Mouse (Mus musculus) CH12.LX (cell line): ENCODE measurements around the gene Rgsl1. TPM values are rescaled to one million over a fixed set of nuclear protein-coding genes. Genes with fewer than 3 reads are reported as not detected.

Source experiments
- DNase-seq: peaks from one replicate; pipeline ENCODE4 v3.0.0-alpha.2; 2013; ENCODE audit errors: extremely low read depth
- H3K27ac ChIP-seq: 2 replicates; pipeline ENCODE4 v1.5.1; 2012; ENCODE audit warnings: low read depth, mild to moderate bottlenecking, control low read depth, moderate library complexity; ENCODE audit not compliant: insufficient read depth
- H3K27me3 ChIP-seq: replicated peaks from 2 replicates; pipeline ENCODE3; 2012; ENCODE audit warnings: inconsistent platforms
- H3K36me3 ChIP-seq, 2 experiments: replicated peaks in 1 of 2; 2 replicates each; pipeline versions ENCODE3 to v1.6.1; 2012; ENCODE audit warnings: inconsistent platforms in 1 of 2, low read length in 1 of 2, mild to moderate bottlenecking in 1 of 2, mixed read lengths in 1 of 2, moderate library complexity in 1 of 2; ENCODE audit not compliant: control insufficient read depth in 1 of 2, insufficient read depth in 1 of 2
- H3K4me1 ChIP-seq, 2 experiments: 2 replicates each; pipeline ENCODE4 v1.6.1; 2012; ENCODE audit warnings: inconsistent platforms in 1 of 2, moderate library complexity in 1 of 2; ENCODE audit not compliant: insufficient read depth in 2 of 2, control insufficient read depth in 1 of 2
- H3K4me2 ChIP-seq: 2 replicates; pipeline ENCODE4 v1.6.1; 2012; ENCODE audit warnings: low read depth, mild to moderate bottlenecking, control low read depth; ENCODE audit not compliant: poor library complexity, insufficient read depth, severe bottlenecking
- H3K4me3 ChIP-seq, 3 experiments: fragments of 150-350 bp in 1 of 3; sonication (generic) in 1 of 3; replicated peaks in 1 of 3; 2 replicates each; pipeline versions ENCODE3 to v1.5.1; 2011 to 2012; ENCODE audit warnings: low read depth in 2 of 3, low read length in 2 of 3, mild to moderate bottlenecking in 2 of 3, moderate library complexity in 2 of 3, control low read depth in 1 of 3, improper control_type of control experiment in 1 of 3, inconsistent platforms in 1 of 3, mixed read lengths in 1 of 3; ENCODE audit not compliant: poor library complexity in 1 of 3
- H3K79me2 ChIP-seq: replicated peaks from 2 replicates; pipeline ENCODE4 v1.6.1; 2012; ENCODE audit warnings: mild to moderate bottlenecking, moderate library complexity; ENCODE audit not compliant: control insufficient read depth, poor library complexity, insufficient read depth, severe bottlenecking; ENCODE audit errors: extremely low read depth
- H3K9ac ChIP-seq: 2 replicates; pipeline ENCODE4 v1.6.1; 2012; ENCODE audit warnings: low read depth, mild to moderate bottlenecking, control low read depth, moderate library complexity; ENCODE audit not compliant: insufficient read depth
- H3K9me3 ChIP-seq: replicated peaks from 2 replicates; pipeline ENCODE3; 2012; ENCODE audit warnings: low read length, inconsistent platforms, mixed read lengths
- BHLHE40 ChIP-seq: IDR thresholded peaks from 2 replicates; pipeline ENCODE4 v1.6.1; 2011; ENCODE audit warnings: mild to moderate bottlenecking, low read depth, low read length, improper control_type of control experiment
- E2F4 ChIP-seq: IDR thresholded peaks from 2 replicates; pipeline ENCODE4 v1.6.1; 2011; ENCODE audit warnings: low read depth, low read length, improper control_type of control experiment; ENCODE audit not compliant: insufficient replicate concordance
- ELF1 ChIP-seq: IDR thresholded peaks from 2 replicates; pipeline ENCODE4 v1.6.1; 2014; ENCODE audit warnings: low read depth, mild to moderate bottlenecking, inconsistent platforms, low read length, improper control_type of control experiment
- EP300 ChIP-seq: IDR thresholded peaks from 2 replicates; pipeline ENCODE4 v1.6.1; 2011; ENCODE audit warnings: low read length, improper control_type of control experiment
- IRF4 ChIP-seq: IDR thresholded peaks from 2 replicates; pipeline ENCODE4 v1.6.1; 2014; ENCODE audit warnings: low read depth, mild to moderate bottlenecking, inconsistent platforms, low read length, improper control_type of control experiment
- MEF2A ChIP-seq: IDR thresholded peaks from 2 replicates; pipeline ENCODE4 v1.6.1; 2014; ENCODE audit warnings: low read depth, mild to moderate bottlenecking, inconsistent platforms, low read length, improper control_type of control experiment, borderline replicate concordance
- MXI1 ChIP-seq: IDR thresholded peaks from 2 replicates; pipeline ENCODE4 v1.6.1; 2011; ENCODE audit warnings: mild to moderate bottlenecking, low read depth, low read length, improper control_type of control experiment
- NELFE ChIP-seq: IDR thresholded peaks from 2 replicates; pipeline ENCODE4 v1.6.1; 2011; ENCODE audit warnings: low read depth, low read length, improper control_type of control experiment
- NRF1 ChIP-seq: IDR thresholded peaks from 2 replicates; pipeline ENCODE4 v1.6.1; 2014; ENCODE audit warnings: low read depth, mild to moderate bottlenecking, inconsistent platforms, low read length, improper control_type of control experiment, moderate library complexity
- POLR2A ChIP-seq: IDR thresholded peaks from 2 replicates; pipeline ENCODE4 v1.6.1; 2011; ENCODE audit warnings: low read depth, mild to moderate bottlenecking, improper control_type of control experiment, low read length
- RCOR1 ChIP-seq: conservative IDR thresholded peaks from 2 replicates; pipeline ENCODE4 v1.6.1; 2012; ENCODE audit warnings: low read depth, mild to moderate bottlenecking, inconsistent platforms, low read length, improper control_type of control experiment
- TBP ChIP-seq: conservative IDR thresholded peaks from 2 replicates; pipeline ENCODE4 v1.6.1; 2011; ENCODE audit warnings: low read depth, low read length, improper control_type of control experiment
- UBTF ChIP-seq: IDR thresholded peaks from 2 replicates; pipeline ENCODE4 v1.6.1; 2012; ENCODE audit warnings: low read depth, mild to moderate bottlenecking, inconsistent platforms, low read length, improper control_type of control experiment, moderate library complexity
- USF2 ChIP-seq: conservative IDR thresholded peaks from 2 replicates; pipeline ENCODE4 v1.6.1; 2011; ENCODE audit warnings: low read depth, low read length, improper control_type of control experiment
- ZNF384 ChIP-seq: IDR thresholded peaks from 2 replicates; pipeline ENCODE4 v1.6.1; 2012; ENCODE audit warnings: low read depth, low read length, improper control_type of control experiment, inconsistent platforms
- dilution Hi-C: fragments of 300-500 bp; cut with MboI; formaldehyde crosslinking; loops from 2 replicates; pipeline ENCODE4 v1.14.3; 2020; ENCODE audit warnings: low sequenced_read_pairs; ENCODE audit not compliant: extremely low pct_unique_long_range_greater_than_20kb, extremely low pct_ligation_motif_present
- in situ Hi-C: fragments of 300-500 bp; cut with MboI; formaldehyde crosslinking; loops from 3 replicates; pipeline ENCODE4 v1.14.3; 2019; ENCODE audit warnings: low sequenced_read_pairs, low pct_ligation_motif_present, low pct_unique_long_range_greater_than_20kb, mixed read lengths
- polyA plus RNA-seq: library from polyadenylated mRNA; unstranded; fragments of >175 nt; gene quantifications from 2 replicates; pipeline ENCODE4 v1.2.1, GENCODE M21; 2012; ENCODE audit warnings: low read depth; ENCODE audit not compliant: insufficient read length
- total RNA-seq, 2 experiments: library from RNA; depleted of rRNA; stranded (reverse); fragments of 300-350 nt in 1 of 2; fragments of >200 nt in 1 of 2; gene quantifications; 2 replicates each; pipeline ENCODE4 v1.2.3; 2012 to 2014

The Rgsl1 gene
- total and polyA plus RNA-seq, 3 experiments, result 0.20 TPM; not detected in 2

GRCm38 (mm10) chr1:153768465-153768864 is 75.5 kb downstream of the Rgsl1 start:
- in situ Hi-C loops (no loop called here), dilution Hi-C loops (no loop called here)
- H3K4me3 ChIP-seq, result no peak overlapping the region
- no peaks in the 10 kb centered on the region for H3K27me3 ChIP-seq
- H3K4me1 ChIP-seq, result peaks cover 20 to 38% of the 10 kb centered on the region in 2 experiments
- H3K27ac ChIP-seq, result no peak overlapping the region
- TF ChIP-seq USF2 (no peak), MEF2A (peak; percentile 46; the same call in 1 of the 2 replicates), EP300 (0 out of 2 replicates have a peak, but pooled peaks have one; percentile 32)
- peak overlapping the region; percentile 17; the same call in 1 of the 2 replicates for H3K4me2 ChIP-seq
- no peaks in the 10 kb centered on the region for H3K79me2 ChIP-seq
- H3K9ac ChIP-seq, result no peak overlapping the region
- H3K9me3 ChIP-seq, result no peaks in the 10 kb centered on the region
- peak; percentile 20 for DNase-seq
- H3K36me3 ChIP-seq, result no peaks in the 10 kb centered on the region

GRCm38 (mm10) chr1:153767281-153767680 is 76.7 kb downstream of the Rgsl1 start:
- Histone ChIP-seq H3K4me3 (no peak overlapping the region), H3K27me3 (no peaks in the 10 kb centered on the region), H3K4me1 (peaks cover 20 to 38% of the 10 kb centered on the region in 2 experiments), H3K9me3 (no peaks in the 10 kb centered on the region), H3K36me3 (peaks cover under 1 to 9% of the 10 kb centered on the region in 2 experiments), H3K79me2 (no peaks in the 10 kb centered on the region), H3K9ac (no peak overlapping the region), H3K4me2 (no peak overlapping the region), H3K27ac (no peak overlapping the region)
- TF ChIP-seq EP300 (peak; percentile 78), TBP (no peak), RCOR1 (no peak), NRF1 (no peak), UBTF (no peak), IRF4 (peak; percentile 71), MXI1 (no peak), NELFE (no peak), E2F4 (no peak)
- DNase-seq, result no peak
- in situ Hi-C loops, result no loop called here
- dilution Hi-C loops, result no loop called here

GRCm38 (mm10) chr1:153766298-153766697 is 77.6 kb downstream of the Rgsl1 start:
- in situ Hi-C loops (no loop called here), dilution Hi-C loops (no loop called here)
- H3K27ac ChIP-seq, result no peak overlapping the region
- H3K27me3 ChIP-seq, result no peaks in the 10 kb centered on the region
- H3K79me2 ChIP-seq, result no peaks in the 10 kb centered on the region
- DNase-seq, result no peak
- 0 out of 2 replicates have a peak, but pooled peaks have one; percentile 4 for TF ChIP-seq BHLHE40
- no peak for TF ChIP-seq ZNF384
- 0 out of 2 replicates have a peak, but pooled peaks have one; percentile 25 for TF ChIP-seq POLR2A
- TF ChIP-seq ELF1, result peak; percentile 85
- H3K4me3 ChIP-seq, result no peak overlapping the region
- peaks cover 20 to 38% of the 10 kb centered on the region in 2 experiments for H3K4me1 ChIP-seq
- no peak overlapping the region for H3K9ac ChIP-seq
- peak overlapping the region; percentile 22 for H3K4me2 ChIP-seq
- peaks cover 7 to 19% of the 10 kb centered on the region in 2 experiments for H3K36me3 ChIP-seq
- no peaks in the 10 kb centered on the region for H3K9me3 ChIP-seq
